Mouse (Mus musculus) megakaryocyte, embryonic 14.5 days (primary cell): ENCODE results near the gene Akap4. TPM values are rescaled to one million over a fixed set of nuclear protein-coding genes. Genes with fewer than 3 reads are reported as not detected.

Experiments used
- H3K27me3 ChIP-seq: replicated peaks from 2 replicates; pipeline ENCODE3; 2012; ENCODE audit warnings: inconsistent platforms
- H3K36me3 ChIP-seq: replicated peaks from 2 replicates; pipeline ENCODE3; 2012; ENCODE audit warnings: low read length, inconsistent platforms, mixed read lengths
- H3K4me1 ChIP-seq: 2 replicates; pipeline ENCODE4 v1.6.1; 2012; ENCODE audit warnings: inconsistent platforms
- H3K4me3 ChIP-seq: replicated peaks from 2 replicates; pipeline ENCODE3; 2012; ENCODE audit warnings: moderate library complexity, mild to moderate bottlenecking, inconsistent platforms
- H3K9me3 ChIP-seq: 2 replicates; pipeline ENCODE4 v1.6.1; 2012; ENCODE audit warnings: inconsistent platforms
- FLI1 ChIP-seq: IDR thresholded peaks from 2 replicates; pipeline ENCODE4 v1.6.1; 2012; ENCODE audit warnings: low read length, inconsistent platforms, mixed read lengths
- GATA1 ChIP-seq: IDR thresholded peaks from 3 replicates; pipeline ENCODE4 v1.6.1; 2012; ENCODE audit warnings: mixed read lengths, low read length, inconsistent platforms, borderline replicate concordance
- polyA plus RNA-seq: library from polyadenylated mRNA; stranded (reverse); fragments of >175 nt; gene quantifications from 2 replicates; pipeline ENCODE4 v1.2.3, GENCODE M21; 2012; ENCODE audit warnings: low replicate concordance; ENCODE audit not compliant: insufficient read depth

The Akap4 gene
- not detected in 2 replicates for polyA plus RNA-seq

DNA sequence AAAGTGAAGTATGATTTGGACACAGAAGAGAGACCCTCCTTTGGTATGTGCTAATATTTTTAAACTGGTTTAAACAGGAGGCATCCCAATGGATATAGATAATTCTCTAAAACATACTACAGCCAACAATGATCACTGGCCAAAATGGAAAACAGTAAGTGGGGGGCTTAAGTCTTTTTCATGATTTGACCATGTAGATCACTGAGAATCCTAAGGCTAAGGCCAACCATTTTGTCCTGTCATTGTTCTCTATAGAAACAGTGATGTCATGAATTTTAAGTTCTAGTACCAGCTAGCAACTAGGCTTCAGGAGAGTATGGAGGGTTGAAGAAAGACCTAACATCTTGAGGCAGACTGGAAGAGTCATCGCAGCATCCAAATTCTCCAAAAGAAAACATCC lies at the start of gene Akap4:
Gene Akap4, plus strand, starts transcription at position 301 of the 400 bp plus-strand sequence.
- H3K4me1 ChIP-seq = no peaks in the 10 kb centered on the region
- peaks cover 10% of the 10 kb centered on the region for H3K27me3 ChIP-seq
- peaks cover 4% of the 10 kb centered on the region; the same call in 1 of the 2 replicates for H3K9me3 ChIP-seq
- H3K4me3 ChIP-seq = no peak within 1 kb of the TSS
- TF ChIP-seq FLI1 (no peak), GATA1 (no peak)
- no peaks in the 10 kb centered on the region for H3K36me3 ChIP-seq

DNA sequence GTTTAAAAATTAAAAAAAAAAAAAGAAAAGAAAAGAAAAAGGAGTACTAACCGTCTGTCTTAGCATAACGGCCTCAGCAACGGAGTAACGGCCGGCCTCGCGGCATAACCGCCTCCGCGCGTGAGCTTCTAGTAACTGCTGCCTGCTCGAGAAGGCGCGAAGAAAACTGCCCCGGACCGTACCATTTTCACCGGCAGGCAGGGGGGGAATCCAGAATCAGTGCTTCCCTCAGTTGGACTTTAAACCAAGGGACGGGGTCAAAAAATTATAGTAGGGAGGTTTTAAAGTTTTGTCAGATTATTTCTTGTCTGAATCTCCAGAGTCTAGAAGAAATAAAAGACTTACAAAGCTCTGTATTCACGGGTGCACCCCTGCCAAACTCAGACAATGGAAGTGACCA lies 25.8 kb upstream of the Akap4 start, which contains the start of gene Ccnb3:
Gene Ccnb3, minus strand, starts transcription at position 101 of the 400 bp plus-strand sequence.
- Histone ChIP-seq H3K27me3 (no peaks in the 10 kb centered on the region), H3K4me1 (no peaks in the 10 kb centered on the region), H3K36me3 (no peaks in the 10 kb centered on the region), H3K9me3 (no peaks in the 10 kb centered on the region), H3K4me3 (no peak within 1 kb of the TSS)
- no peak for TF ChIP-seq GATA1
- no peak for TF ChIP-seq FLI1

DNA sequence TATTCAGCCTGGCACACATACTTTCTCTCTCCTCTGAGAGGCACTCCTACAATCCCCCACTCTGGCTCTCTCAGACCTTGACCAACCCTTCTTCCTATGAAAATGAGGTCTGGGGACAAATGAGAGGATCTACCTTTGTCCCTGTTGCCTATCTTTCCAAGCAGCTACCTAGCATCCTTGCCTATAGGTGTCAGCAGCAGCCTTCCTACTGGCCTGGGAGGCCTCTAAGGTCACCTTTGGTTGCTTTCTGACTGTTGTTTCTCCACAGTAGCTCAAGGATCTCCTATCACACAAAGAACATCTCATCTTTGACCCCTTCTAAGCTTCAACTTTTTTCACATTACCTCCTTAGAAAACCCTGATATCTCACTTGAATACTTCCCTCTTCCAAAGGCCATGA lies 10.3 kb upstream of the Akap4 start:
- TF ChIP-seq GATA1 = no peak
- TF ChIP-seq FLI1 = no peak
- H3K36me3 ChIP-seq = no peaks in the 10 kb centered on the region
- peaks cover 17% of the 10 kb centered on the region for H3K27me3 ChIP-seq
- no peak overlapping the region for H3K4me3 ChIP-seq
- H3K9me3 ChIP-seq = no peaks in the 10 kb centered on the region
- H3K4me1 ChIP-seq = no peaks in the 10 kb centered on the region

DNA sequence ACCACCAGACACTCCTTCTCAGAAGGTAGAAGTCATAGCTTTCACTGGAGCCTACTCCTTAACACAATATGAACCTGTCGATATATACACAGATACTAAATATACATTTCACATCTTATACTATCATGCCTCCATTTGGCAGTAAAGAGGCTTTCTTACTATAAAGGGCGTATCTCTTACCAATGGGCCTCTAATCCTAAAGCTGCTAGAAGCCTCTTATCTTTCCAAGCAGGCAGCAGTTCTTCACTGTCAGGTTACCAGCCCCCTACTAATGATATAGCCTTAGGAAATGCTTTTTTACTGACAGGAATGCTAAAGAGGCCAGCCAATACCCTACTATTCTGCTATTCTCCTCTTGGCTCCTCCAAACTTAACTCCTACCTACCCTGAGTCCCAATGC lies 9.7 kb upstream of the Akap4 start:
- TF ChIP-seq FLI1 (no peak), GATA1 (no peak)
- no peaks in the 10 kb centered on the region for H3K36me3 ChIP-seq
- peaks cover 16% of the 10 kb centered on the region for H3K27me3 ChIP-seq
- no peaks in the 10 kb centered on the region for H3K9me3 ChIP-seq
- H3K4me1 ChIP-seq = no peaks in the 10 kb centered on the region
- H3K4me3 ChIP-seq = no peak overlapping the region

DNA sequence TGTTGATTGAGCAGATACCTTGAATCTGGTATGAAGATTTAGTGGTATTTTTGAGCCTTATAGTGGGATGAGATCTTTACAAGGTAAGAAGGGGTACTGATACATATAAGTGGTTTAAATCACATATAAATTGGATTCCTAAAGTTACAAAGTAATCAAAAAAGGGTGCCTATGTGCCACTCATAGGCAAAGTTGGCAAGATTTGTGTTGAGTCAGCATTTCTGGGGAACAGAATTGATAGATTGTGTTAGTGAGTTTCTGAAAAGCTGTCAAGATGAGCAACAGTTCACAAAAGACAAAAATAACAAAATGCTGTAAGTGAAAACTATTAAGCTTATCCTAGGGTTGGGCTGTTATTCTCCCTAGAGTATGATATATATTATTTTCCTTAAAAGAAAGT lies 3.2 kb upstream of the Akap4 start:
- Histone ChIP-seq H3K4me3 (no peak overlapping the region), H3K36me3 (no peaks in the 10 kb centered on the region), H3K27me3 (peaks cover 15% of the 10 kb centered on the region), H3K9me3 (no peaks in the 10 kb centered on the region), H3K4me1 (no peaks in the 10 kb centered on the region)
- TF ChIP-seq GATA1 (no peak), FLI1 (no peak)

DNA sequence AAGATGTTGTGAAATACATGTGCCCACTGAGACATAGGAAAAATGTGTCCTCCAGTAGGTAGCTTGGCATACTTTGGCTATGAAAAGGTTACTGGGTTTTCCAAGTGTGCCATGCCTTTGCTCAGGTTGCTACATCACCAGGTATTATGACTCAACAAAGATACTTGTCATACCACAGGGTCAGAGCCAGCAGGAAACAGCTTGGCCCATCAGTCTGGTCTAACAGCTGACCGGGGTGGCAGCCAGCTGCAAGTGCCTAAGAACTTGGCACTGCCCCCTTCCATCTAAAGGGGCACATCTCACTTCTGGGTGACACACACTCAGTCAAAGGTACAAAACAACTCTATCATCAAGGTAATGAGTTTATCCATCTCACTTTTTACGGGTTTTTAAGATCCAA lies 683 bp downstream of the Akap4 start:
- H3K9me3 ChIP-seq = peaks cover 4% of the 10 kb centered on the region; the same call in 1 of the 2 replicates
- H3K27me3 ChIP-seq = peaks cover 10% of the 10 kb centered on the region
- no peaks in the 10 kb centered on the region for H3K36me3 ChIP-seq
- H3K4me3 ChIP-seq = no peak overlapping the region
- no peak for TF ChIP-seq FLI1
- no peak for TF ChIP-seq GATA1
- H3K4me1 ChIP-seq = no peaks in the 10 kb centered on the region

DNA sequence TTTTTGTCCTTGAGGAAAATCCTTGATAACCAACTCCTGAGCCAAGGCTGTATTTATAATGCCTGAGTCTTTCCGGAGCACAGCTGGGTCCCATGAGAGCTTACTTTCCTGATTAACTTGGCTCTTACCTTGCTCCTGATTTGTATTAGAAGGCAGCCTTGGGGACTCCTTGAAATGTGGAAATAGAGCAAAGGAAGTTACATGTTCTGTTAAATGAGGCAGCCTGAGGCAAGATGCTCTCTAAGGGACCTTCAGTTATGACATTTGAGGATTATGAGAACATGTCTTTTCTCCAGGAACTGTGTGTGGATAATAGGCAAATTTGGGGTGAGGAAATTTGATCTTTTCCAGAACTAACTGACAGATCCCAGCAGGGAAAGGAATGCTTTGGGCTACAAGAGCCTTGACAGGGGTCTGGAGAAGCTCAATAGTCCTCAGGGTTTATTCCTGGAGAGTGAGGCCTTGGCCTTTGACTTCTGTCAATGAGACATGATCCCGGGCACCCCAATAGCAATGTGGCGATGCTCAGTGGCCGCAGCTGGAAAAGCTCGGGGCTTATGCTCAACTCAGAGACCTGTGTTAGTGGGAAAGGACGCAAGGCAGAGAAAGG lies 12.6 kb downstream of the Akap4 start:
- Histone ChIP-seq H3K36me3 (no peaks in the 10 kb centered on the region), H3K9me3 (no peaks in the 10 kb centered on the region), H3K27me3 (peaks cover 20% of the 10 kb centered on the region), H3K4me1 (no peaks in the 10 kb centered on the region), H3K4me3 (no peak overlapping the region)
- no peak for TF ChIP-seq GATA1
- TF ChIP-seq FLI1 = no peak

DNA sequence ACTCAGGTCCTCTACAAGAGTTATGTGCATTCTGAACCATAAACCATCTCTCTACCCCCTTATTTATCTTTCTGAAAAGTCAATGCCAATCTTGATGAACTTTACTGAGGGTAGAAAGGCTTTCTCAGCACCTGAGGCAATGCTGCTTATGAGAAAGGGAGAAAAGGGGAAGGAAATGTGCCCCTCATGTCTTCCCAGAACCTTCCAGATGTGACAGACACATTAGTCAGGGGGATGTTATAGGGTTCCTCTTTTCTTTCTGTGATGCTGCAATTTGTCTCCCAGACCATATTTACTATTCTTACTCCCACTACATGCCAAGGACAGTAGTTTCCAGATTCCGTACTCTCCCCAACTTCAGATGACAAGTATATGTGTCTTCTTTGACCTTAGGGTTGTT lies 18.6 kb downstream of the Akap4 start:
- Histone ChIP-seq H3K4me1 (no peaks in the 10 kb centered on the region), H3K27me3 (peaks cover 12% of the 10 kb centered on the region), H3K4me3 (no peak overlapping the region), H3K9me3 (no peaks in the 10 kb centered on the region), H3K36me3 (no peaks in the 10 kb centered on the region)
- TF ChIP-seq FLI1 = no peak
- TF ChIP-seq GATA1 = no peak

DNA sequence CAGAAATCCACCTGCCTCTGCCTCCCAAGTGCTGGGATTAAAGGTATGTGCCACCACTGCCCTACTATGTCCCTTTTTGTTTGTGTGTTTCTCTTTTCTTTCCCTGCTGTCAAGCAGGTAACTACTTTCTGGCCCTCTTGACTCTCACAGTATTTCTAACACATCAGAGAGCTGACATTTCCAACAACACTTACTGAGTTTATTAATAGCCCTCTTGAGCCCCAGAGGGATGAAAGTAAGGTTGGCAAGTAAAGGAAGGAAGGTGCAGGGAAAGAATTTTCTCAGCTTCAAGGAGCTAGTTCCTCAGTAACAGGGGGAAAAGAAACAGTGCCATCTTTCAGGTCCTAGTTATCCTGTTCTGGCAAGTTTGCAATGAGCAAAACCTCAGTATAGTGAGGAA lies 23.0 kb downstream of the Akap4 start:
- H3K4me3 ChIP-seq = no peak overlapping the region

DNA sequence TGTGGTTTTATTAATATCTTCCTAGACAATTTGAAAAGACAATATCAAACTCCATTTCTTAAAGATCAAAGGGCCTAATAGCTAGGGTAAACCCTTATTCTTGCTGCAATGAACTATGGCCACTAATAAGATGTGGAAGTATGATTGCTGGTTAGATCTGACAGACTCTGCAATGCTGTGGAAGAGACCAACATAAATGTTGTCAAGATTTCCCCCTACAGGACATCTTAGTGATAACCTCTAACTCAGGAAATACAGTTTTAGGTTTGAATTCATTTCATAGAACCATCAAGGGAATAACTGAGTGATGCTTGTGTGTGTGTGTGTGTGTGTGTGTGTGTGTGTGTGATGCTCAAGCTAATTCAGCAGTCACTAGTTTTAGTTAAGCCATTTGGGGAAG lies 35.0 kb downstream of the Akap4 start:
- TF ChIP-seq GATA1 = no peak
- no peak for TF ChIP-seq FLI1
- Histone ChIP-seq H3K36me3 (no peaks in the 10 kb centered on the region), H3K9me3 (no peaks in the 10 kb centered on the region), H3K27me3 (peaks cover 6% of the 10 kb centered on the region), H3K4me3 (no peak overlapping the region), H3K4me1 (no peaks in the 10 kb centered on the region)

More for the DNA sequence above, 23.0 kb downstream of the Akap4 start:
- no peaks in the 10 kb centered on the region for H3K9me3 ChIP-seq
- peaks cover 6% of the 10 kb centered on the region for H3K27me3 ChIP-seq
- no peaks in the 10 kb centered on the region for H3K4me1 ChIP-seq
- H3K36me3 ChIP-seq = no peaks in the 10 kb centered on the region
- TF ChIP-seq FLI1 (no peak), GATA1 (no peak)

DNA sequence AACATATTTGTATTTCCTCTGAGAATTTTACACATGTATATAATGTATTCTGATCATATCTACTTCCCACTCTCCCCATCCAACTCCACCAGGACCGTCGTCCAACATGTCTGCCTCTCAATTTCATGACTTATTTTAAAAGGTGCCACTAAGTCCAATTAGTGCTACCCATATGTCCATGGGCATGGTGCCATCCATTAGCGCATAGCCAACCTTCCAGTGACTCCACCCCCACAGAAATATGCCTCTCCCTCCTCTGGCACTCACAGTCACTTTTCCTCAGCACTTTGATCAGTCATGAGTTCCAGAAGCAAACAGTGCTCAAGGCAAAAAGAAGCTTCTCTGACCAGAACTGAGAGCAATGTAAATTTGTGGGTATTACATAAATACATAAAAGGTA lies 47.6 kb downstream of the Akap4 start:
- H3K27me3 ChIP-seq = peaks cover 7% of the 10 kb centered on the region
- no peak overlapping the region for H3K4me3 ChIP-seq
- TF ChIP-seq GATA1 (no peak), FLI1 (no peak)
- H3K36me3 ChIP-seq = no peaks in the 10 kb centered on the region
- H3K9me3 ChIP-seq = no peaks in the 10 kb centered on the region
- no peaks in the 10 kb centered on the region for H3K4me1 ChIP-seq
